Mouse (Mus musculus): ENCODE results near the gene Slc39a3. TPM values are rescaled to one million over a fixed set of nuclear protein-coding genes. Genes with fewer than 3 reads are reported as not detected.

The Slc39a3 gene
- polyA plus RNA-seq, 1 experiment, result 26.3 TPM

DNA sequence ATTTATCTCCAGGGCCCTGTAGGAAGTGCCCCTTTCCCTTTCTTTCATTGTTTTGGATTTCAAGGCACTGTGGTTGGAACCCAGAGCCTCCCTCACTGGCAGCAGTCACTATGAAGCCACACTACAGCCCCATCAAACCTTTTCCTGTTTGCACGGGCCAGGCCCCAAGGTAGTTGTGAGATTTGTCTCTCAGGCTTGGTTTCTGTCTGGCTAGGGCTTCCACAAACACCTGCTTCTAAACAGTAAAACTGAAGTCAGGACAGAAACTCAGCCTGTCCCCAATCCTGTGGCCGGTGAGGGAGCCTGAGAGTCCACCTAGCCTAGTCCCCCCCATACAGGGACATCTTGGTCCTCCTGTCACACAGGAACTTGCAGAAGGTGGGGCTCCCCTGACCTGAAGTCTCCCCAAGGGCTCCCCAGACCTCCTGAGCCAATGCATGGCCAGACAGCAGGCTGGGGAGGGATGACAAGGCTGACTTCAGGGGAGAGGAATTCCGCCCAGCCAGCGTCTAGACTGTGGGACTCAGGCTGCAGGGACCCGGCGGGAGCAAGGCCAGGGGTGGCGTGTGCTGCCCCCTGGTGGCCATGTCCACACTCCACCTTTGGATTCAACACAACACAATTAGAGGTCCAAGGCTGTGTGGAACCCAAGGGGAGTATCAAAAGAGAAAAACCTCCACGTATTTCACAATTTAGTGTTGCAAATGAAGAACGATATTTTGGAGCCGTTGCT is 49.4 kb downstream of the Slc39a3 start:
- DNase-seq (ENCODE audit: low read depth, low spot score), result no peak
- 9% methylated on average over 10 of the region's 10 CpGs for WGBS

DNA sequence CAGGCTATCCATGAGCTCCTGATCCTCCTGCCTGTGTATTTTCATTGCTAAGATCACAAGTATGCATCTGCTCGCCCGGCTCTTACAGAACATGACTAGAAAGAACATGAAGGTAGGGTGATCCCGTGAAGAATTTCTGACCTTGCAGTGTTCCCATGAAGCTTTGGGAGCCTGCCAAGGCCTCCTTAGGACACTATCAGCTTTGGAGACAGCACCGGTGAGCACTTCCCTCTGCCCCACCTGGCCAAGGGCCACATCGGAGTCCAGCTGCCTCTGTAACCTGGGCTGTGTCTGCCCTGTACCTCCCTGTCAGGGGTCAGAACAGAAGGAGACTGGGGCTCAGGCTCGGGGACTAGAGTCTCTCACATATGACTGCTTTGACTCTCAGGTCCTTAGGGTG is 50.5 kb downstream of the Slc39a3 start:
- 26% methylated on average over 6 of the region's 6 CpGs for WGBS
- DNase-seq (ENCODE audit: low read depth, low spot score), result peak; percentile 75

DNA sequence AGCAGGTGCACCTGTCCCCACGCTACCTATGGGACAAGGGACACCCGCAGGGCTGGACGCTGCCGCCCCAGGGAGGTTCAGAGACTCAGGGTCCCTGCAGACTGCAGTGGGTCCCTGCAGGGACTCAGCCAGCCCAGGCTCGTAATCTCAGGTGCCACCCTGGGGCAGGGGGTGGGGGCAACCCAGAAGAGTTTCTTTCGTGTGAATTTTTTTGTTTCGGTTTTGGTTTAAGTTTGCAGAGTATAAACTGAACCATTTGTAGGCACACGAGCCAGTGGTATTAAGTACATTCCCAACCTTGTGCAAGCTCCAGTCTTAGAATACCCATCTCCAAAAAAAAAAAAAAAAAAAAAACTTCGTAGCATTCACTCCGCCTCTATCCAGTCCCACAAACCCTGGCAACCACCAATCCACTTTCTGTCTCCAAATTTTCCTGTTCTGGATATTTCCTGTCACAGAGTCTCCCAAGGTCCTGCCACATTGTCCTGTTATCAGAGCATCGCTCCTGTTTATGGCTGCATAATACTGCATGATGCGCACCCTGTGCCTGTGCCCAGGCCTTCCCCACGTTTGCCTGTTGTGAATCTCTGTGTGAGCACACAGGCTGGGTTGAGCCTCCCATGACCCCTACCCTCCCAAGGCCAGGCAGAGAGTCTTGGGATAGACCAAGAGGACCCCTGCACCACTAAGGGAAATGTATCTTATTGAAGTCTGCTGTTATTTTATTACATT is 51.1 kb downstream of the Slc39a3 start:
- 14% methylated on average over 13 of the region's 13 CpGs for WGBS
- DNase-seq (ENCODE audit: low read depth, low spot score), result no peak

DNA sequence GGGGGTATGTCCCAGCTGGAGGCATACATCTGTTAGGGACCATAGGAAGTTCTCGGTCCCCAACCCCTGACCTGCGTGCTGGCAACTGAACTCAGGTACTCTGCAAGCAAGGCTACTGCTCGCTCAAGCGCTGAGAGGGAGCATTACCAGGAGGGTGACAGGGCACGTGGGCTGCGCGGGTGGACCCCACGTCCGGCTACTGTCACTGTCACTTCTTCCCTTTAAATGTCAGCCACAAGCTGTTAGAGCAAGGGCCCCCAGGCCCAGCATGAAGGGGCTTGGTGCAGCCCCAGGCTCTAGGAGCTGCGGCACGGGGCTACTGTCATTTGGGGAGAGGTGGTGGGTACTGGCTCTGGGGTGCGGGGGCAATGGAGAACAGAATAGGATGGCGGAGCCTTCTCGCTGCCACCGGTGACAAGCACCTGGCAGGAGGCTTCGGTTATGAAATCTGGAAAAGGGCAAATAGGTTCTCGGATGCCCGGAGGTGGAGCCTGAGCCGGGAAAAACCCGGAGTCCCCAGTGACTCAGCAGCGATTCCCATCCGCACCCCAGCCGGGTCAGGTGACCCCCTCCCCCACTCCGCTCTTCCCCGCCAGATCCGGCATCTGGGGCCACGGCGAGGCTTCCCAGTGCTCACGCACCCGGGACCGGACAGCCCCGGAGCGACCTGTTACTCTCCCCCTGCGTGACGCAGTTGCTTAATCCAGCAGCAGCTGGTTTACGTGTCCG is 51.8 kb downstream of the Slc39a3 start:
- 7% methylated on average over 37 of the region's 37 CpGs for WGBS
- no peak for DNase-seq (ENCODE audit: low read depth, low spot score)

DNA sequence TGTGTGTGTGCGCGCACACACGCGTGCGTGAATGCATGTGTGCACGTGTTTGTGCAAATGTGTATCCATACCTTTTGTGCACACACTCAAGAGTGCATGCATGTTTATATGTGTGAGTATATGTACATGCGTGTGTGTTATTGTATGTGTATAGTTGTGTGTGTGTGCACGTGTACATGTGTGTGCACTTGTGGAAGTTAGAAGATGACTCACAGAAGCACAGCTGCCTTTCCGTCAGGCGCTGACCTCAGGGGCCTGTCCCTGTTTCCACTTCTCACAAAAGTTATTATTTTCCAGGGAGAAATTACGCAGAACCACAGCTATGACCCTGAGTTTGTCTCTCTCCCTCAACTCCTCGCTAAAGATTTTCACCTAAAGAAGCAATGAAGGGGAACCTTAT is 53.0 kb downstream of the Slc39a3 start:
- 92% methylated on average over 12 of the region's 12 CpGs for WGBS
- DNase-seq (ENCODE audit: low read depth, low spot score), result no peak

DNA sequence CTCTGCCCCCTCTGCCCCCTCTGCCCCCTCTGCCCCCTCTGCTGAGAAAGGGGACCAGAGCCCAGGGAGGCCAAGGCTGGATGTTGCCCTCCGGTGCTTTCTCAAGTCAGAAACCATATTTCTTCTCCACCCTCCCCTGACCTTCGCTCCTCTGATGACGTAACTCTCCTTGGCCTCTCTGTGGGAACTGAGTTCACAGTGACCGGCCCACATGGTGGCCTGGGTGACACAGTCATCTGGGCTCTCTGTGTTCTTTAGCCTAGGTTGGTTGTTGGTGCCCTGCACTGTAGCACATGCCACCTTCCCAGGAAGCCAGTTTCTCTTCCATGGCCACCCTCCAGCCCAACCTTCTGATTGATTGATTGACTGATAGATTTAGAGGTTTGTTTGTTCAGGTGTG is 54.8 kb downstream of the Slc39a3 start:
- 42% methylated on average over 4 of the region's 4 CpGs for WGBS
- DNase-seq (ENCODE audit: low read depth, low spot score), result peak; percentile 78

DNA sequence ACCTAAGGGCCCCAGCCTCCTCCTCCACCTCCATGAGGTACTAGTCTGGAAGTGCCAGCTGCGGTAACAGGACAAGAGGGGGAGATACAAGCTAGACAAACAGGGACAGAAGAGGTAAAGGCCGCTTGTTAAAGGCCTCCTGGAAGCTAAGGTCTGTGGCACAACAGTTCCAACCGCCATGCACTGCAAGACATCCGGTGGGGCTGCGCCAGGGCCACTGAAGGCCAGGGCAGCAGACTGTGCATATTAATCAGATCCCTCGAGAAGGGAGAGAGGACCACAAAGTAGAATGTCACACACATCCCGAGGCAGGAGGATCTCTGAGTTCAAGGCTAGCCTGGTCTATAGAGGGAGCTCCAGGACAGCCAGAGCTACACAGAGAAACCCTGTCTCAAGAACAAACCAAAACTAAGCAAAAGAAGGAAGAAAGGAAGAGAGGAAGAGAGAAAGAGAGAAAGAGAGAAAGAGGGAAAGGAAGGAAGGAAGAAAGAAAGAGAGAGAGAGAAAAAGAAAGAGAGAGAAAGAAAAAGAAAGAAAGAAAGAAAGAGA is 55.6 kb downstream of the Slc39a3 start:
- no peak for DNase-seq (ENCODE audit: low read depth, low spot score)
- 60% methylated on average over 7 of the region's 7 CpGs for WGBS

Other genes starting within 250 kb of the Slc39a3 start
- gene Sf3a2, start 239.2 kb downstream of the Slc39a3 start, polyA plus RNA-seq (2012; rRNA removed), result 26.8 and 30.3 TPM in 2 replicates
- gene Plekhj1, start 238.8 kb downstream of the Slc39a3 start, polyA plus RNA-seq (2012; rRNA removed), result 50.7 and 54.0 TPM in 2 replicates
- gene Amh, start 232.2 kb downstream of the Slc39a3 start, polyA plus RNA-seq (2012; rRNA removed), result 0.63 and 0.96 TPM in 2 replicates
- gene Jsrp1, start 223.9 kb downstream of the Slc39a3 start, polyA plus RNA-seq (2012; rRNA removed), result not detected in 2 replicates
- gene Oaz1, start 210.8 kb downstream of the Slc39a3 start, polyA plus RNA-seq (2012; rRNA removed), result 980 and 1,000 TPM in 2 replicates
- gene Lingo3, start 193.4 kb downstream of the Slc39a3 start, polyA plus RNA-seq (2012; rRNA removed), result 0.04 and 0.05 TPM in 2 replicates
- gene Lsm7, start 182.2 kb downstream of the Slc39a3 start, polyA plus RNA-seq (2012; rRNA removed), result 114 and 134 TPM in 2 replicates
- 48.4 and 72.7 TPM in 2 replicates for gene Sppl2b, start 182.2 kb downstream of the Slc39a3 start, polyA plus RNA-seq (2012; rRNA removed)
- gene Tmprss9, start 165.6 kb downstream of the Slc39a3 start, polyA plus RNA-seq (2012; rRNA removed), result 0.21 and 0.32 TPM in 2 replicates
- 199 and 214 TPM in 2 replicates for gene Timm13, start 136.5 kb downstream of the Slc39a3 start, polyA plus RNA-seq (2012; rRNA removed)
- 26.1 and 34.1 TPM in 2 replicates for gene Lmnb2, start 119.2 kb downstream of the Slc39a3 start, polyA plus RNA-seq (2012; rRNA removed)
- 18.3 and 23.8 TPM in 2 replicates for gene Gadd45b, start 107.4 kb downstream of the Slc39a3 start, polyA plus RNA-seq (2012; rRNA removed)
- 0.83 and 1.1 TPM in 2 replicates for gene Gng7, start 22.5 kb downstream of the Slc39a3 start, polyA plus RNA-seq (2012; rRNA removed)
- gene Diras1, start 11.8 kb downstream of the Slc39a3 start, polyA plus RNA-seq (2012; rRNA removed), result 0.22 and 0.36 TPM in 2 replicates
- 143 and 164 TPM in 2 replicates for gene Sgta, start 22.8 kb upstream of the Slc39a3 start, polyA plus RNA-seq (2012; rRNA removed)
- gene Thop1, start 32.6 kb upstream of the Slc39a3 start, polyA plus RNA-seq (2012; rRNA removed), result 31.5 and 36.1 TPM in 2 replicates
- 38.1 and 162 TPM in 2 replicates for gene Creb3l3, start 61.4 kb upstream of the Slc39a3 start, polyA plus RNA-seq (2012; rRNA removed)
- 212 and 265 TPM in 2 replicates for gene Map2k2, start 68.5 kb upstream of the Slc39a3 start, polyA plus RNA-seq (2012; rRNA removed)
- 47.6 and 80.0 TPM in 2 replicates for gene Zbtb7a, start 97.8 kb upstream of the Slc39a3 start, polyA plus RNA-seq (2012; rRNA removed)
- gene Pias4, start 130.5 kb upstream of the Slc39a3 start, polyA plus RNA-seq (2012; rRNA removed), result 40.4 and 40.5 TPM in 2 replicates
- 1,127 and 1,546 TPM in 2 replicates for gene Eef2, start 139.2 kb upstream of the Slc39a3 start, polyA plus RNA-seq (2012; rRNA removed)
- 78.5 and 80.1 TPM in 2 replicates for gene Dapk3, start 145.6 kb upstream of the Slc39a3 start, polyA plus RNA-seq (2012; rRNA removed)
- not detected in 2 replicates for gene 4930442H23Rik, start 146.4 kb upstream of the Slc39a3 start, polyA plus RNA-seq (2012; rRNA removed)
- gene Nmrk2, start 164.6 kb upstream of the Slc39a3 start, polyA plus RNA-seq (2012; rRNA removed), result not detected in 2 replicates
- 0.70 and 0.76 TPM in 2 replicates for gene Atcay, start 193.4 kb upstream of the Slc39a3 start, polyA plus RNA-seq (2012; rRNA removed)
- gene Zfr2, start 195.7 kb upstream of the Slc39a3 start, polyA plus RNA-seq (2012; rRNA removed), result 5.1 and 8.2 TPM in 2 replicates
- gene Matk, start 215.5 kb upstream of the Slc39a3 start, polyA plus RNA-seq (2012; rRNA removed), result 6.5 and 9.5 TPM in 2 replicates
- gene Mrpl54, start 229.5 kb upstream of the Slc39a3 start, polyA plus RNA-seq (2012; rRNA removed), result 109 and 119 TPM in 2 replicates
- gene Apba3, start 229.5 kb upstream of the Slc39a3 start, polyA plus RNA-seq (2012; rRNA removed), result 72.7 and 114 TPM in 2 replicates

Measured in large intestine, adult 2 months (tissue).